Mouse (Mus musculus): ENCODE measurements at regions not wholly inside any gene's neighbourhood (a gene's known extent, or its start where the extent isn't known, plus 50 kb on each side); places are given as distances from the start of the nearest gene placed in this dataset.
"Not testable (repeated sequence)": the region's sequence is repeated elsewhere in the genome, so short reads cannot be mapped to it uniquely, and the experiment has no call there.

DNA sequence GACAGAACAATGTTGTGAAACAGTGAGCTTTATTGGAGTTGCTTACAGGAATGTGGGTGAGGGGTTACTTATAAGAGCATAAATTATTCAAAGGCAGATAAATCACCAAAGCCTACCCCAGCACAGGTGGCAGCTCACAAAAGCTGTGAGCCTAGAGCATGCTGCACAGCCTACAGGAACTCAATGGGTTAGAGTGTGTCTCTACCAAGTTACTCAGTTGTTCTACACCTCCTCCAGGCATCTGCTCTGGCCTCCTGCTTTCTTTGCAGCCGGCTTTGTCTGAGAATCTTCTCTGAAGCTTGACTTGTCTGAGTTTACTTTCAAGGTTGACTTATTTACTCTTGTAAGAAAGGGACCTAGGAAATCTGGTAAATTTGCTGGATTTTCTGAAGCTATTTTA, 336.5 kb downstream of the Fscb start:
- no peak overlapping the region for H3K9ac ChIP-seq (ENCODE audit: low read depth, low read length)

GRCm38 (mm10) chr12:64116438-64116837, 358.1 kb downstream of the Fscb start:
- no peaks in the 10 kb centered on the region for H3K4me1 ChIP-seq (ENCODE audit: control insufficient read depth, insufficient read depth, low read length)
- no peak for ATAC-seq (ENCODE audit: low FRiP score, low TSS enrichment)
- WGBS, result 61% methylated on average over 4 of the region's 4 CpGs
- no peak overlapping the region for H3K4me2 ChIP-seq (replicated peaks; ENCODE audit: low read depth, low read length)
- no peaks in the 10 kb centered on the region for H3K36me3 ChIP-seq (ENCODE audit: control insufficient read depth, insufficient read depth, low read length)
- no peak overlapping the region for H3K9ac ChIP-seq (ENCODE audit: low read depth, low read length)
- no peak overlapping the region for H3K4me3 ChIP-seq (ENCODE audit: low read length)
- H3K27ac ChIP-seq (ENCODE audit: low read depth, low read length), result no peak overlapping the region
- H3K27me3 ChIP-seq (ENCODE audit: control insufficient read depth, insufficient read depth, low read length), result no peaks in the 10 kb centered on the region
- no peaks in the 10 kb centered on the region for H3K9me3 ChIP-seq (ENCODE audit: control insufficient read depth, low read length)

More for the DNA sequence above, 336.5 kb downstream of the Fscb start:
- no peaks in the 10 kb centered on the region for H3K4me1 ChIP-seq (ENCODE audit: control insufficient read depth, insufficient read depth, low read length)
- ATAC-seq (ENCODE audit: low FRiP score, low TSS enrichment), result peak; percentile 28; the same call in 1 of the 2 replicates
- H3K27ac ChIP-seq (ENCODE audit: low read depth, low read length), result no peak overlapping the region
- H3K9me3 ChIP-seq (ENCODE audit: control insufficient read depth, low read length), result no peaks in the 10 kb centered on the region
- 64% methylated on average over 1 of the region's 1 CpGs for WGBS
- no peak overlapping the region for H3K4me2 ChIP-seq (replicated peaks; ENCODE audit: low read depth, low read length)
- no peak overlapping the region for H3K4me3 ChIP-seq (ENCODE audit: low read length)
- H3K36me3 ChIP-seq (ENCODE audit: control insufficient read depth, insufficient read depth, low read length), result no peaks in the 10 kb centered on the region
- H3K27me3 ChIP-seq (ENCODE audit: control insufficient read depth, insufficient read depth, low read length), result no peaks in the 10 kb centered on the region

DNA sequence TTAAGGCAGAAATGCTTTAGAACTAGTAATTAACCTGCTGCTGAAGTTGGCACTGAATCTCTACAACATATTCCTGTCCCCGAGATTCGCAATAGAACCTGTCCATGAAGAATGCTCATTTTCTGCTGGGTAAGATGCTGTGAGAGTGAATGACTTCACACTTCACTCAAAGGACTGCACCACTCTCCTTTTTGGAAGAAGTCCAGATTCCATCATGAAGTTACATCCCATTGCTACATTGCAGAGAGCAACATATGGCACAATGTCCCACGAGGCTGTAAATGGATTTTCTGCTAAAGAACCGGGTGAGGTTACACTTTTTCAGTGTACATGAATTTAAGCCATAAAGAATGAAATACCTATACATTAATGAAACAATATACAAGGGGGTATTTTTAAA, 360.0 kb downstream of the Fscb start:
- H3K27me3 ChIP-seq (ENCODE audit: control insufficient read depth, insufficient read depth, low read length), result no peaks in the 10 kb centered on the region
- H3K9me3 ChIP-seq (ENCODE audit: control insufficient read depth, low read length), result no peaks in the 10 kb centered on the region
- WGBS, result 79% methylated on average over 4 of the region's 4 CpGs
- H3K27ac ChIP-seq (ENCODE audit: low read depth, low read length), result no peak overlapping the region
- H3K36me3 ChIP-seq (ENCODE audit: control insufficient read depth, insufficient read depth, low read length), result no peaks in the 10 kb centered on the region
- H3K9ac ChIP-seq (ENCODE audit: low read depth, low read length), result no peak overlapping the region
- H3K4me1 ChIP-seq (ENCODE audit: control insufficient read depth, insufficient read depth, low read length), result no peaks in the 10 kb centered on the region
- H3K4me3 ChIP-seq (ENCODE audit: low read length), result no peak overlapping the region
- H3K4me2 ChIP-seq (replicated peaks; ENCODE audit: low read depth, low read length), result no peak overlapping the region
- no peak for ATAC-seq (ENCODE audit: low FRiP score, low TSS enrichment)

DNA sequence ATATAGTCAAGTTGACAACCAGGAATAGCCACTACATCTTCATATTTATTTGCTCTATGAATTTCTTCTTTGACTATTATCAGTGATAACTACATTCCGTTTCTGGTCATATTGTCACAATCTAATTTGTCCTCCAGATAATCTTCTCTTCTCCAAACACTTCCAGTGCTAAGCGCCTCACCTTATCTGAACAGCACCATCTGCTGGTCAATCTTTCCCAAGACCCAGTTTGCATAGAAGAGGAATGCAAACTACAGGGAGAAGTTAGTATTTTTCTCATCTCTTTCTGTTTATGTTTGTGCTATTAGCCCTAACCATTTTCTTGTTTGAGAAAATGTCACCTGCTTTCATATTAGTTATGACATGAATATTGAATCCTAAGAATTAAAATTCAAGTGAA, 370.3 kb downstream of the Fscb start:
- Histone ChIP-seq H3K4me2 (replicated peaks; ENCODE audit: low read depth, low read length) (no peak overlapping the region), H3K36me3 (ENCODE audit: control insufficient read depth, insufficient read depth, low read length) (no peaks in the 10 kb centered on the region), H3K9me3 (ENCODE audit: control insufficient read depth, low read length) (no peaks in the 10 kb centered on the region), H3K4me1 (ENCODE audit: control insufficient read depth, insufficient read depth, low read length) (no peaks in the 10 kb centered on the region), H3K27me3 (ENCODE audit: control insufficient read depth, insufficient read depth, low read length) (no peaks in the 10 kb centered on the region), H3K27ac (ENCODE audit: low read depth, low read length) (no peak overlapping the region), H3K9ac (ENCODE audit: low read depth, low read length) (no peak overlapping the region), H3K4me3 (ENCODE audit: low read length) (no peak overlapping the region)
- ATAC-seq (ENCODE audit: low FRiP score, low TSS enrichment), result no peak
- WGBS, result 26% methylated on average over 2 of the region's 2 CpGs

DNA sequence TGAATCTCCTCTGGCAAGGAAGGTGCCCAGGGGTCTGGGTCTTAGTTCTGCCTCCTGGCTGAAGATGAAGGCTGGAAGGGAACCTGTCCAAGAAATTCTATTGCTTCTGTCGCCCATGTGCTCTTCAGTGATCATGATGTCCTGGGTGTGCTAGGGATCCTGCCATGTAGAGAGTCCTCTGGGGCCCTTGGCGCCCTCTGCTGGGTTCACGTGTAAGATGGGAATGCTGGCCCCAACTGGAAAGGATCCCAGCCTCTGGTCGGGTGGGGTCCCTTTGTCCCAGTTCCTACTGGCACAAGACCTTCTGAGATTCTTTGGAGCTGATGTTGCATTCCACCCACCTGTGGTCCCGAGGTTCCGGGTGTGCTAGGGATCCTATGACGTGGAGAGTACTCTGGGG, 397.7 kb downstream of the Fscb start:
- ATAC-seq (ENCODE audit: low FRiP score, low TSS enrichment), result no peak
- Histone ChIP-seq H3K4me2 (replicated peaks; ENCODE audit: low read depth, low read length) (no peak overlapping the region), H3K27ac (ENCODE audit: low read depth, low read length) (no peak overlapping the region), H3K36me3 (ENCODE audit: control insufficient read depth, insufficient read depth, low read length) (no peaks in the 10 kb centered on the region), H3K9me3 (ENCODE audit: control insufficient read depth, low read length) (no peaks in the 10 kb centered on the region), H3K4me1 (ENCODE audit: control insufficient read depth, insufficient read depth, low read length) (no peaks in the 10 kb centered on the region), H3K9ac (ENCODE audit: low read depth, low read length) (no peak overlapping the region), H3K4me3 (ENCODE audit: low read length) (no peak overlapping the region), H3K27me3 (ENCODE audit: control insufficient read depth, insufficient read depth, low read length) (no peaks in the 10 kb centered on the region)
- WGBS, result 69% methylated on average over 7 of the region's 7 CpGs

DNA sequence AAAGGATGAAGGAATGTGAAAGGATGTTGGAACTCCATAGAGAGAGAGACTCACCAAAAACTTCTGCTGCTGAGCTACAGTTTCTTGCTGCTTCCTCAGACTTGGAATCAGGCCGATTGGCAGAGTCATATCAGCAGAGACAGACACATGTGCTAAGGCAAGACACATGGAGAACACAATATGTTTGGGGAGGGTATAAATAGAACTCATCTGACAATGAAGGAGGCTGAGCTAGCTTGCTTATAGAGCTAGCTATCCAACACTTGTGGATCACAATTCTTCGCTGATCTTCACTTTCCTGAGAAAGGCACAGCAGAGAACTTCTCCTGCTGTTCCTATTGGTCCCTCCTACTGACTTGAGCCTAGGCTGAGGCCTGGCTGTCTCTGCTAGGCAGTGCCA, 429.0 kb downstream of the Fscb start:
- H3K4me2 ChIP-seq (replicated peaks; ENCODE audit: low read depth, low read length), result no peak overlapping the region
- H3K27me3 ChIP-seq (ENCODE audit: control insufficient read depth, insufficient read depth, low read length), result no peaks in the 10 kb centered on the region
- H3K36me3 ChIP-seq (ENCODE audit: control insufficient read depth, insufficient read depth, low read length), result no peaks in the 10 kb centered on the region
- 68% methylated on average over 2 of the region's 2 CpGs for WGBS
- H3K4me1 ChIP-seq (ENCODE audit: control insufficient read depth, insufficient read depth, low read length), result no peaks in the 10 kb centered on the region
- H3K4me3 ChIP-seq (ENCODE audit: low read length), result no peak overlapping the region
- no peak for ATAC-seq (ENCODE audit: low FRiP score, low TSS enrichment)
- H3K9me3 ChIP-seq (ENCODE audit: control insufficient read depth, low read length), result no peaks in the 10 kb centered on the region
- no peak overlapping the region for H3K9ac ChIP-seq (ENCODE audit: low read depth, low read length)
- no peak overlapping the region for H3K27ac ChIP-seq (ENCODE audit: low read depth, low read length)

DNA sequence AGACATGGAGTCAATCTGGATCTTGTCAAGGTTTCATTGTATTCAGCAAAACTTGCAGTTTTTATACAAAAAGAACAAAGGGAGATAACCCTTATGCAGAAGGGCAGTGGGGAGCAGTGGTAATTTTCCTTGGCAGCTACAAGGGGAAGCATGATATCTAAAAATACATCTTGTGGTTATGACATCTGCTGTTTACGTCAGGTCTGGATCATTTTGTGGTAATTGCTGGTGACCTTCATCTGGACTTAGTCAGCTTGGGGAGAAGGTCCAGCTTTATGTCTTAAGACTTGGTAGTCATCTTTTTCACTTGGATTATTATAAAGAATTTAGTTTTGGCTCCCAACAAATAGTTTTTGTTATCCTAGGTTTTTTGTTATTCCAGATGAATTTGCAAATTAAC, 465.9 kb downstream of the Fscb start:
- H3K4me1 ChIP-seq (ENCODE audit: control insufficient read depth, insufficient read depth, low read length); H3K4me2 ChIP-seq (replicated peaks; ENCODE audit: low read depth, low read length); H3K4me3 ChIP-seq (ENCODE audit: low read length); H3K36me3 ChIP-seq (ENCODE audit: control insufficient read depth, insufficient read depth, low read length); H3K27me3 ChIP-seq (ENCODE audit: control insufficient read depth, insufficient read depth, low read length); H3K9me3 ChIP-seq (ENCODE audit: control insufficient read depth, low read length); H3K9ac ChIP-seq (ENCODE audit: low read depth, low read length); H3K27ac ChIP-seq (ENCODE audit: low read depth, low read length); ATAC-seq (ENCODE audit: low FRiP score, low TSS enrichment): not testable (repeated sequence)
- WGBS, result 84% methylated on average over 1 of the region's 1 CpGs

Data from kidney, embryonic 14.5 days (tissue).